Mouse (Mus musculus) neural tube, embryonic 11.5 days (tissue): ENCODE results near the gene Nkd1. TPM values are rescaled to one million over a fixed set of nuclear protein-coding genes. Genes with fewer than 3 reads are reported as not detected.

ENCODE experiments used
- ATAC-seq: fragments of 200-750 bp; cut with Nextera tagmentation; 2 replicates; pipeline ENCODE4 v1.8.0; 2017; ENCODE audit warnings: moderate number of reproducible peaks, mild to moderate bottlenecking, moderate TSS enrichment, moderate library complexity; ENCODE audit not compliant: insufficient read depth, low FRiP score, low TSS enrichment
- DNase-seq: peaks from one replicate; pipeline ENCODE4 v3.0.0-alpha.2; 2015; ENCODE audit warnings: low spot score
- H3K27ac ChIP-seq: fragments of 300-500 bp; sonication (generic); 2 replicates; pipeline ENCODE4 v1.5.1; 2014; ENCODE audit warnings: low read depth, mild to moderate bottlenecking, low read length
- H3K27me3 ChIP-seq: fragments of 300-500 bp; sonication (generic); 2 replicates; pipeline ENCODE4 v1.6.1; 2014; ENCODE audit warnings: mild to moderate bottlenecking, low read length, mixed read lengths; ENCODE audit not compliant: control insufficient read depth, insufficient read depth
- H3K36me3 ChIP-seq: fragments of 300-500 bp; sonication (generic); 2 replicates; pipeline ENCODE4 v1.6.1; 2014; ENCODE audit warnings: mild to moderate bottlenecking, low read length, moderate library complexity, mixed read lengths; ENCODE audit not compliant: control insufficient read depth, insufficient read depth
- H3K4me1 ChIP-seq: fragments of 300-500 bp; sonication (generic); 2 replicates; pipeline ENCODE4 v1.6.1; 2014; ENCODE audit warnings: low read length, mixed read lengths; ENCODE audit not compliant: control insufficient read depth, insufficient read depth
- H3K4me2 ChIP-seq: fragments of 300-500 bp; sonication (generic); 2 replicates; pipeline ENCODE4 v1.6.1; 2014; ENCODE audit warnings: low read depth, mild to moderate bottlenecking, moderate library complexity
- H3K4me3 ChIP-seq: fragments of 300-500 bp; sonication (generic); 2 replicates; pipeline ENCODE4 v1.5.1; 2014; ENCODE audit warnings: low read depth, low read length
- H3K9ac ChIP-seq: fragments of 300-500 bp; sonication (generic); 2 replicates; pipeline ENCODE4 v1.6.1; 2014; ENCODE audit warnings: mild to moderate bottlenecking, low read length
- H3K9me3 ChIP-seq: fragments of 300-500 bp; sonication (generic); 2 replicates; pipeline ENCODE4 v1.6.1; 2016; ENCODE audit warnings: low read length; ENCODE audit not compliant: control insufficient read depth
- WGBS: fragments of 180-500 bp; shearing (Covaris S2); extraction: QIAGEN DNeasy Blood & Tissue Kit; methylation state at CpG from one replicate; pipeline ENCODE4 v1.1.7; 2014; 5-methylcytosine and 5-hydroxymethylcytosine counted together
- polyA plus RNA-seq: library from polyadenylated mRNA; unstranded; fragments of >200 nt; fragmentation: Nextera tagmentation; extraction: Ambion mirVana; gene quantifications from 2 replicates; pipeline ENCODE4 v1.2.1, GENCODE M21; 2014

Nkd1 gene
- polyA plus RNA-seq, 1 experiment from 2014 or later: 64.7 TPM

GRCm38 (mm10) chr8:88590226-88590625, 69.1 kb downstream of the Nkd1 start:
- H3K36me3 ChIP-seq: peaks cover 5% of the 10 kb centered on the region; the same call in 1 of the 2 replicates
- WGBS: 89% methylated on average over 6 of the region's 6 CpGs
- H3K9me3 ChIP-seq: no peaks in the 10 kb centered on the region

GRCm38 (mm10) chr8:88593947-88594346, 72.8 kb downstream of the Nkd1 start:
- ATAC-seq (no peak), DNase-seq (no peak)
- 80% methylated on average over 1 of the region's 1 CpGs for WGBS
- H3K4me2 ChIP-seq: no peak overlapping the region
- H3K9ac ChIP-seq: no peak overlapping the region
- H3K27me3 ChIP-seq: no peaks in the 10 kb centered on the region
- H3K36me3 ChIP-seq: peaks cover 5% of the 10 kb centered on the region; the same call in 1 of the 2 replicates
- no peaks in the 10 kb centered on the region for H3K9me3 ChIP-seq
- no peak overlapping the region for H3K27ac ChIP-seq
- no peaks in the 10 kb centered on the region for H3K4me1 ChIP-seq
- H3K4me3 ChIP-seq: no peak overlapping the region

More at GRCm38 (mm10) chr8:88590226-88590625, 69.1 kb downstream of the Nkd1 start:
- Histone ChIP-seq H3K9ac (no peak overlapping the region), H3K27me3 (no peaks in the 10 kb centered on the region), H3K4me3 (no peak overlapping the region), H3K4me1 (no peaks in the 10 kb centered on the region), H3K4me2 (no peak overlapping the region), H3K27ac (no peak overlapping the region)
- DNase-seq: no peak
- no peak for ATAC-seq

GRCm38 (mm10) chr8:88596042-88596441, 74.9 kb downstream of the Nkd1 start:
- no peaks in the 10 kb centered on the region for H3K4me1 ChIP-seq
- H3K4me3 ChIP-seq: no peak overlapping the region
- H3K9me3 ChIP-seq: no peaks in the 10 kb centered on the region
- DNase-seq (no peak), ATAC-seq (no peak)
- no peak overlapping the region for H3K4me2 ChIP-seq
- no peak overlapping the region for H3K27ac ChIP-seq
- 0 out of 2 replicates have a peak, but pooled peaks cover 2% of the 10 kb centered on the region for H3K36me3 ChIP-seq
- H3K9ac ChIP-seq: no peak overlapping the region
- H3K27me3 ChIP-seq: no peaks in the 10 kb centered on the region
- WGBS: 81% methylated on average over 12 of the region's 12 CpGs

- Histone ChIP-seq H3K9ac (no peak overlapping the region), H3K27me3 (no peaks in the 10 kb centered on the region), H3K27ac (no peak overlapping the region), H3K9me3 (no peaks in the 10 kb centered on the region), H3K4me1 (no peaks in the 10 kb centered on the region), H3K4me2 (no peak overlapping the region), H3K36me3 (no peaks in the 10 kb centered on the region), H3K4me3 (no peak overlapping the region)
- ATAC-seq (no peak), DNase-seq (no peak)
- 77% methylated on average over 5 of the region's 5 CpGs for WGBS
These were observed 77.4 kb downstream of the Nkd1 start for GRCm38 (mm10) chr8:88598578-88598977.

- Histone ChIP-seq H3K9ac (no peak overlapping the region), H3K9me3 (no peaks in the 10 kb centered on the region), H3K4me2 (no peak overlapping the region), H3K4me3 (no peak overlapping the region), H3K4me1 (peaks cover 3% of the 10 kb centered on the region; the same call in 1 of the 2 replicates), H3K36me3 (no peaks in the 10 kb centered on the region), H3K27ac (no peak overlapping the region), H3K27me3 (no peaks in the 10 kb centered on the region)
- 90% methylated on average over 7 of the region's 7 CpGs for WGBS
- DNase-seq: no peak
- no peak for ATAC-seq
These were observed 78.3 kb downstream of the Nkd1 start for GRCm38 (mm10) chr8:88599491-88599890.

GRCm38 (mm10) chr8:88603446-88603989, 82.4 kb downstream of the Nkd1 start:
- Histone ChIP-seq H3K4me1 (peaks cover 14% of the 10 kb centered on the region; the same call in 1 of the 2 replicates), H3K4me3 (peak overlapping the region; percentile 17), H3K27ac (no peak overlapping the region), H3K36me3 (no peaks in the 10 kb centered on the region), H3K4me2 (peak overlapping the region; percentile 33), H3K27me3 (no peaks in the 10 kb centered on the region), H3K9ac (peak overlapping the region; percentile 3; the same call in 1 of the 2 replicates), H3K9me3 (no peaks in the 10 kb centered on the region)
- DNase-seq: no peak
- 2% methylated on average over 10 of the region's 10 CpGs for WGBS
- ATAC-seq: peak; percentile 52

- peak; percentile 93 for ATAC-seq
- no peaks in the 10 kb centered on the region for H3K27me3 ChIP-seq
- peaks cover 14% of the 10 kb centered on the region; the same call in 1 of the 2 replicates for H3K4me1 ChIP-seq
- peak overlapping the region; percentile 3; the same call in 1 of the 2 replicates for H3K9ac ChIP-seq
- H3K4me2 ChIP-seq: peak overlapping the region; percentile 33
- 0 out of 2 replicates have a peak overlapping the region, but pooled peaks have one; percentile 56 for H3K27ac ChIP-seq
- no peaks in the 10 kb centered on the region for H3K9me3 ChIP-seq
- WGBS: 4% methylated on average over 20 of the region's 20 CpGs
- no peaks in the 10 kb centered on the region for H3K36me3 ChIP-seq
- peak; percentile 94 for DNase-seq
- H3K4me3 ChIP-seq: peak overlapping the region; percentile 17
These were observed 83.2 kb downstream of the Nkd1 start for GRCm38 (mm10) chr8:88604065-88605038.

- Histone ChIP-seq H3K36me3 (no peaks in the 10 kb centered on the region), H3K4me1 (peaks cover 14% of the 10 kb centered on the region; the same call in 1 of the 2 replicates), H3K4me2 (no peak overlapping the region), H3K9ac (no peak overlapping the region), H3K27ac (no peak overlapping the region), H3K9me3 (no peaks in the 10 kb centered on the region), H3K4me3 (no peak overlapping the region), H3K27me3 (no peaks in the 10 kb centered on the region)
- ATAC-seq (no peak), DNase-seq (no peak)
- WGBS: 49% methylated on average over 13 of the region's 13 CpGs
These were observed 84.3 kb downstream of the Nkd1 start for GRCm38 (mm10) chr8:88605361-88606040.
